Mouse (Mus musculus) hindbrain, embryonic 10.5 days (tissue): ENCODE results near the gene Hist1h1a. TPM values are rescaled to one million over a fixed set of nuclear protein-coding genes. Genes with fewer than 3 reads are reported as not detected.
A peak's percentile ranks its signal among the peaks of the same experiment; 100 is the strongest.
"Not testable (repeated sequence)": the region's sequence is repeated elsewhere in the genome, so short reads cannot be mapped to it uniquely, and the experiment has no call there.

ENCODE experiments used
- DNase-seq: peaks from one replicate; pipeline ENCODE4 v3.0.0-alpha.2; 2017; ENCODE audit warnings: low spot score
- H3K27ac ChIP-seq: fragments of 300-500 bp; sonication (generic); 2 replicates; pipeline ENCODE4 v1.5.1; 2016; ENCODE audit warnings: mild to moderate bottlenecking, moderate library complexity
- H3K27me3 ChIP-seq: fragments of 300-500 bp; sonication (generic); 2 replicates; pipeline ENCODE4 v1.6.1; 2016; ENCODE audit warnings: mild to moderate bottlenecking; ENCODE audit not compliant: poor library complexity, insufficient read depth, severe bottlenecking
- H3K36me3 ChIP-seq: fragments of 300-500 bp; sonication (generic); 2 replicates; pipeline ENCODE4 v1.6.1; 2016; ENCODE audit warnings: mild to moderate bottlenecking, moderate library complexity
- H3K4me1 ChIP-seq: fragments of 300-500 bp; sonication (generic); replicated peaks from 2 replicates; pipeline ENCODE4 v1.6.1; 2016; ENCODE audit warnings: mild to moderate bottlenecking
- H3K4me3 ChIP-seq: fragments of 300-500 bp; sonication (generic); 2 replicates; pipeline ENCODE4 v1.5.1; 2016; ENCODE audit warnings: mild to moderate bottlenecking, moderate library complexity
- H3K9me3 ChIP-seq: fragments of 300-500 bp; sonication (generic); 2 replicates; pipeline ENCODE4 v1.6.1; 2016; ENCODE audit warnings: mild to moderate bottlenecking, moderate library complexity
- WGBS: fragments of 180-500 bp; shearing (Covaris S2); methylation state at CpG from one replicate; pipeline ENCODE4 v1.1.7; 2016; 5-methylcytosine and 5-hydroxymethylcytosine counted together
- polyA plus RNA-seq: library from polyadenylated mRNA; unstranded; fragments of >200 nt; fragmentation: Nextera tagmentation; extraction: Ambion mirVana; gene quantifications from 2 replicates; pipeline ENCODE4 v1.2.1, GENCODE M21; 2016

Gene Hist1h1a
- polyA plus RNA-seq, 1 experiment from 2014 or later, result 2.3 TPM

DNA sequence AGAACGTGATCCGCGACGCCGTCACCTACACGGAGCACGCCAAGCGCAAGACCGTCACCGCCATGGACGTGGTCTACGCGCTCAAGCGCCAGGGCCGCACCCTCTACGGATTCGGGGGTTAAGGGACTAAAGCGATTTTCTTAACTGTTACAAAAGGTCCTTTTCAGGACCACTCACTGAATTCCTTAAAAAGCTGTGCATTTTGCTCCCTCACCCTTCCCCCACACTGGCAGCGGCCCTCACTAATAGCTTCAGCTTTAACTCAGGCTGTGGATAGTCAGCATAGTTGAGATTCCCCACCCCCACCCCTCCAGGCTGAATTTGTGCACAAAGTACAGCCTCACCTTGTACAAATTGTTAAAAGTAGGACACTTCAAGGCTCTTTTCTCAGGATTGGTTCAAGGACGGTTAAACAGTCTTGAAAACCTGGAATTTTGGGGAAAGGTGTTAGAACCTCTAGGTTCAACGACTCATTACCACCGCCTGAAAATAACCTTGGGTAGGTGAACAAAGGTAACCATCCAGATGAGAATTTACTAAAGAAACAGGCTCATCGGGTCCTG lies 6.2 kb upstream of the Hist1h1a start:
- 2% methylated on average over 18 of the region's 23 CpGs for WGBS
- no peaks in the 10 kb centered on the region for H3K9me3 ChIP-seq

DNA sequence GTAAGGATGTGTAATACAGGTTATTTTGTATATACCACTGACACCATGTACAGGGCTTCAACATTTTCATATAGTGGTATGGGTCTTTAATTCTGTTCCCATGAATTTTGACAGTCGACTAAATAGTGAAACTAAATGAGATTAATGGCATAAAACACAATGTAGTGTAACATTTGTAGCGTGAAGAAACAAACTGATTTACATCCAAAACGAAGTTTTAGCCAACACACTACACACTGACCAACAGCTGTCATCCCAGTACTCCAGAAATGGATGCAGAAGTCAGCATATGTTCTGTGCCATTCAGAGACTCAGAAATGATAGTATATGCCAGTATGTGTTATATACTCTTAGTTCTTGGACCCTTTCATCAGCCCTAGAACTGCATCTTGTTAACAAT lies 5.5 kb upstream of the Hist1h1a start:
- H3K9me3 ChIP-seq, result no peaks in the 10 kb centered on the region
- 54% methylated on average over 3 of the region's 3 CpGs for WGBS
- no peak for DNase-seq
- no peaks in the 10 kb centered on the region for H3K27me3 ChIP-seq
- H3K27ac ChIP-seq, result peak overlapping the region; percentile 90
- H3K4me1 ChIP-seq, result peaks cover 43% of the 10 kb centered on the region
- peak overlapping the region; percentile 51 for H3K4me3 ChIP-seq
- H3K36me3 ChIP-seq, result no peaks in the 10 kb centered on the region

More for the DNA sequence above, 6.2 kb upstream of the Hist1h1a start:
- Histone ChIP-seq H3K4me1 (peaks cover 41% of the 10 kb centered on the region), H3K27ac (peak overlapping the region; percentile 90), H3K4me3 (peak overlapping the region; percentile 51), H3K27me3 (no peaks in the 10 kb centered on the region), H3K36me3 (no peaks in the 10 kb centered on the region)
- peak; percentile 68 for DNase-seq

DNA sequence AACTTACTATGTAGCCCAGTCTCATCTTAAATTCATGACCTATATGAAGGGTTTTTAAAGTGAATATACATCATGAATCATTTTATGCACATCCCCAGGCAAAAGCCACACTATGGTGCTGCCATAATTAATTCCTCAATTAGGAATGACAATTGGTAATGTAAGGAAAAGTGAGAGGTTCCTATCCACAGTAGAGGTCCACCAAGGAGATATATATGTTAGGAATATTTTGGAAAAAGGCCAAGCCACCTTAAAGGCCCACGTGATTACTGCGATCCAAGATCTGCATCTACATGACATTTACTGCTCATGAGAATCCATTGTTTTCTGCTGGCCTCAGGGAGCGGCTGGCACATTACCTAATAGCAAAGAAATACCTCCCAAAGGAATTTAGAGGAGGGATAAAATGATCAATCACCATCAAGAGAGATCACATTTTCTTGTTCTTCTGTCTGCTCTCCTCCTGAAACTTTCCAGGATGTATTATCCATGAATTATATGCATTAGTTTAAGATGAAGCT lies 4.2 kb upstream of the Hist1h1a start:
- Histone ChIP-seq H3K27ac (peak overlapping the region; percentile 94), H3K9me3 (no peaks in the 10 kb centered on the region), H3K4me1 (peaks cover 49% of the 10 kb centered on the region), H3K27me3 (no peaks in the 10 kb centered on the region), H3K36me3 (no peaks in the 10 kb centered on the region), H3K4me3 (0 out of 2 replicates have a peak overlapping the region, but pooled peaks have one; percentile 66)
- DNase-seq, result no peak
- WGBS, result 75% methylated on average over 3 of the region's 3 CpGs

DNA sequence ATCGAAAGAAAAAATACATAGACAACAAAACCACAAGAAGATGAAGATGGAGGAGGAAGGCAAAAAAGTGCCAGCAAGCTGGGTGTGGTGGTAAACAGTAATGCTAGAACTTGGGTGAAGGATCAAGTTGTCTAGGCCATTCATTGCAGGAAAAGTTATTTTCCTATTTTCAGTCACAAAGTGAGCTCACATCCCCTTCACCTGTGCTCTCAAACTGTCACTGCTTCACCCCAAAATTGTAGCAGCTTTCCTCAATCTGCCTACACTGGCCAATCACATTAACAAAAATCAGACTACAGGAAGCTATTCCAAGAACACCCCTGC lies 3.6 kb upstream of the Hist1h1a start:
- DNase-seq, result no peak
- whole genome bisulfite sequencing, result 74% methylated on average over 1 of the region's 1 CpGs
- H3K27me3 ChIP-seq, result no peaks in the 10 kb centered on the region
- H3K27ac ChIP-seq, result peak overlapping the region; percentile 94
- H3K4me3 ChIP-seq, result peak overlapping the region; percentile 66
- no peaks in the 10 kb centered on the region for H3K36me3 ChIP-seq
- H3K4me1 ChIP-seq, result peaks cover 55% of the 10 kb centered on the region
- H3K9me3 ChIP-seq, result no peaks in the 10 kb centered on the region

DNA sequence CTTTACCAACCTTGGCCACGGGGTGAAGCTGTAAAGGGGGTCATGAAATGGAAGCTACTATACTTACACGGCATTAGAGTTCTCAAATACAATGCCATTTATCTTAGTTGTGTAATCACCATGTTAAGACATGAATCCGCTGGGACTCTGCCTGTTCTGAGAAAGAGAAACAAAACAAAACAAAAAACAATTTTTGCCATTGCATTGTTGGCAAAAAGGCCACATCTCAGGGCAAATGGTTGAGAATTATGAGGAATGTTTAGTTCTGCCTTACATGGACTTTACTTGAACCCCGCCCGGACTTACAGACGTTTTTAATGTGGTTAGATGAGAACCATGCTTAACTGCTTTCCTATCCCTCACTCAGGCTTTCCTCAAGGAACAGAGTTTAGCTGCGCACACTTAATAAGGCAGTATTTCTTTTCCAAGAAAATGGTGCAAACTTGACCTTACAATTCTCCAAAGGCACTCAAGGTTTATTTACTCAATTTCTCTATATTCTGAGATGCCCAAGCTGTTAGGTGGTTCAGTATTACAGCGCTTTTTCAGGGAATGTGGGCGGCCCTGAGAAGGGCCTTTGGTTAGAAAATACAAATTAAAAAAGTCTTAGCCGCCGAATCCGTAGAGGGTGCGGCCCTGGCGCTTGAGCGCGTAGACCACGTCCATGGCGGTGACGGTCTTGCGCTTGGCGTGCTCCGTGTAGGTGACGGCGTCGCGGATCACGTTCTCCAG lies 3.1 kb upstream of the Hist1h1a start:
- H3K4me1 ChIP-seq, result peaks cover 57% of the 10 kb centered on the region
- WGBS, result 2% methylated on average over 22 of the region's 27 CpGs
- peak; percentile 47 for DNase-seq

DNA sequence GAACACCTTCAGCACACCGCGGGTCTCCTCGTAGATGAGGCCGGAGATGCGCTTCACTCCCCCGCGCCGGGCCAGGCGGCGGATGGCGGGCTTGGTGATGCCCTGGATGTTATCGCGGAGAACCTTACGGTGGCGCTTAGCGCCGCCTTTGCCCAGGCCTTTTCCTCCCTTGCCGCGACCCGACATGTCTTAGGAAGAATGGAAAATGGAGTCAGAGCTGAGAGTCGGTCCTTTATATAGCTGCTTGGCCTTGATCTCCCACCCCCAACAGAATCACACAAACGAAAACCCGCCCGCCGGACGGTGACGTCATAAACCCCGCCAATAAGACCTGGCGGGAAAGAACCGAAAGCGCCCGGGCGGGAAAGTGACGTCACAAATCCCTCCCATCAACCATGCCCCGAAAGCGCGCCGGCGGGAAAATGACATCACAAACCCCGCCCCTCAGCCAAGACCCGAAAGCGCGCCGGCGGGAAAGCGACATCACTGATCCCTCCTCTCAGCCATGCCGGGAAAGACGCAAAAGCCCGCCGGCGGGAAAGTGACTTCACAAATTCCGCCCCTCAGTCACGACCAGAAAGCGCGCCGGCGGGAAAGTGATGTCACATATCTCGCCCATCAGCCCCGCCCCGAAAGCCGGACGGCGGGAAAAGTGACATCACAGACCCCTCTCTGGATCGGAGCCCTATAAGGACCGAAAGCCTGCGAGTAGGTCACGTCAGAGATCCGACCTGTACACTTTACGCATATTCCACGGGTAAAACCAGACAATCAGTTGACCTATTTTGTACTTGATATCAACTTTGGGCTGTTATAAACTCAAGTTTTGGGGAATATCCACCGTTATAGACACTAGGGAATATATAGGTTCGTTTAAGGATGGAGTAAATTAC lies 2.2 kb upstream of the Hist1h1a start, which contains the start of gene Hist1h4a:
Gene Hist1h4a, minus strand, starts transcription at position 259 of the 893 bp plus-strand sequence.
- Histone ChIP-seq H3K4me3 (peak within 1 kb of the TSS; percentile 66), H3K27ac (peak within 1 kb of the TSS; percentile 94), H3K36me3 (no peaks in the 10 kb centered on the region), H3K27me3 (no peaks in the 10 kb centered on the region), H3K9me3 (no peaks in the 10 kb centered on the region), H3K4me1 (peaks cover 57% of the 10 kb centered on the region)
- under 1% methylated on average over 69 of the region's 72 CpGs for WGBS
- peak; percentile 99 for DNase-seq

More for the DNA sequence above, 3.1 kb upstream of the Hist1h1a start:
- Histone ChIP-seq H3K27me3 (no peaks in the 10 kb centered on the region), H3K4me3 (peak overlapping the region; percentile 66), H3K36me3 (no peaks in the 10 kb centered on the region), H3K9me3 (no peaks in the 10 kb centered on the region), H3K27ac (peak overlapping the region; percentile 94)

DNA sequence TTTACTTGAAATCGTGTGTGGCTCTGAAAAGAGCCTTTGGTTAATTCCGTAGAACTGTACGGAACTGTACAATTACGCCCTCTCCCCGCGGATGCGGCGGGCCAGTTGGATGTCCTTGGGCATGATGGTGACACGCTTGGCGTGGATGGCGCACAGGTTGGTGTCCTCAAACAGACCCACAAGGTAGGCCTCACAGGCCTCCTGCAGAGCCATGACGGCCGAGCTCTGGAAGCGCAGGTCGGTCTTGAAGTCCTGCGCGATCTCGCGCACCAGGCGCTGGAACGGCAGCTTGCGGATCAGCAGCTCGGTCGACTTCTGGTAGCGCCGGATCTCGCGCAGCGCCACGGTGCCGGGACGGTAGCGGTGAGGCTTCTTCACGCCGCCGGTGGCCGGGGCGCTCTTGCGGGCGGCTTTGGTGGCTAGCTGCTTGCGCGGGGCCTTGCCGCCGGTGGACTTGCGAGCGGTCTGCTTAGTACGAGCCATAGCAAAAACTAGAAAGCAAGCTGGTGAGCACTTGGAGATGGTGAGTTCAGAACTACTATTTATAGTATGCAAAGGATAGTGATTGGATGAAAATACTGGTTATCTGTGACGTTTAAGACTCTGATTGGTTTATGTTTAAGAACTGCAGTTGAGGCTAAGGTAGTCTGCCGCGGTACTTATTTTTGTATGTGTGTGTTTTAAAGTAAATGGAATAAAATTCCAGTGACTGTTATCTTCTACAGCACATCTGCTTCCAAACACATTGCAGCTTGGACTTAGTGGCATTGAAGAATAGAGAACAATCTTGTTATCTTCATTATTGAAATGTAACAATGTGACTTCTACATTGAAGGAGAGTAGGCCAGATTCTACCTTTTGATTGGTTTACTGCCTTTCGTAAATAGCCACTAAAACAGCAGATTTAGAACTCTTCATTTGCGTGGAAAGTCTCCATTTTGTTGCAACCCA lies 1.3 kb upstream of the Hist1h1a start, which contains the start of gene Hist1h3a:
Gene Hist1h3a, minus strand, starts transcription at position 516 of the 951 bp plus-strand sequence.
- not testable (repeated sequence) for H3K9me3 ChIP-seq, H3K36me3 ChIP-seq, H3K27me3 ChIP-seq
- DNase-seq, result peak; percentile 74
- H3K4me1 ChIP-seq, result peaks cover 56% of the 10 kb centered on the region
- H3K27ac ChIP-seq, result peak within 1 kb of the TSS; percentile 94
- under 1% methylated on average over 33 of the region's 52 CpGs for WGBS
- H3K4me3 ChIP-seq, result peak within 1 kb of the TSS; percentile 66

DNA sequence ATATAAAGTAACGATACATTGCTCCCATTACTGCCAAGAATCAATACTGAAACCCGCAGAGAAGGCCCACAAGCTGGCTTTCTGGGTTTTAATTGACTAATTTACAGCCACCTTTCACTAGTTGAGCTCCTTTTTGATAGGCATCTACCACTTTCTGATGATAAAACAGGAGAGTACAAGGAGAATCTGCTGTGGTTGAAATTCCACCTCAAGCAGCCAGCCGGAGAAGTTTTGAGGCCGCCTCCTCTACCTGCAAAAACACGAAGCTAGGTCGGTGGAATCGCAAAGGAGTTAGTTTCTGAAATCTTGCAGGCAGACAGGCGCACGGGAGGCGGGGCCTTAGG lies 252 bp upstream of the Hist1h1a start:
- 2% methylated on average over 10 of the region's 10 CpGs for WGBS

DNA sequence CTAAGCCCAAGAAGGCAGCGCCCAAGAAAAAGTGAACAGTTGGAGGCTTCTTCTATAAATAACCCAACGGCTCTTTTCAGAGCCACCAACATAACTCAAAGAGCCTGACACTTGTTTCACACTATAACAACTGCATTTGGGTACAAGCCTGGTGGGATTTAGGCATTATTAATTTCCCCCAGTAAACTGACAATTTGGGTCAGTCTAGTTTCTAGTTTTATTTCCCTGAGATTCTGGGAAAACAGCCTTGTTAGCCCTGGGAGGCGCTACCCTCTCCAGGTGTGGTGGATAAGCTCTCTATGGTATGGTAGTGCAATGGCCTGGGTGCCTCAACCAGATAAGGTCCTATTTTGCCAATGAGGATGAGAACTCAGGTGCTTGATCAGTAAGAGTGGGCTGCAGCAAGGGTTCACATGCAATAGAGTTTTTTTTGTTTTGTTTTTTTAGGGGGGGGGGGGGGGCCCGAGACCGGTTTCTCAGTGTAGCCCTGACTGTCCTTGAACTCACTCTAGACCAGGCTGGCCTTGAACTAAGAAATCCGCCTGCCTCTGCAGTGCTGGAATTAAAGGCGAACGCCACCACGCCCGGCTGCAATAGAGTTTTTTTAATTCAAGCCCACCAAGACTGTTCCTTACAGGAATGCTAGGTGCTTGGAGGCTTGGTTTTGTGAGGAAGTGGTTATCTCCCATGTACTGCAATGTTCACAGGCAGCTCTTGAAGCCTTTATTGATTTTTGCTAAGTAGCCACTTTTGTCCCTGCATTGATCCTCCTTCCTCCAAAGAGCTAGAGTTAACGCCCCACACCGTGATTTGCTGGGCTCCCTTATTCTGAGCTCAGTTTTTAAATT lies 1.1 kb downstream of the Hist1h1a start:
- no peaks in the 10 kb centered on the region for H3K9me3 ChIP-seq
- peak; percentile 47 for DNase-seq
- peaks cover 41% of the 10 kb centered on the region for H3K4me1 ChIP-seq
- H3K27ac ChIP-seq, result peak overlapping the region; percentile 94
- H3K27me3 ChIP-seq, result no peaks in the 10 kb centered on the region
- 34% methylated on average over 12 of the region's 12 CpGs for WGBS
- no peaks in the 10 kb centered on the region for H3K36me3 ChIP-seq
- peak overlapping the region; percentile 66 for H3K4me3 ChIP-seq

More for the DNA sequence above, 252 bp upstream of the Hist1h1a start:
- Histone ChIP-seq H3K4me3 (peak overlapping the region; percentile 66), H3K27me3 (no peaks in the 10 kb centered on the region), H3K9me3 (no peaks in the 10 kb centered on the region), H3K4me1 (peaks cover 46% of the 10 kb centered on the region), H3K27ac (peak overlapping the region; percentile 94), H3K36me3 (no peaks in the 10 kb centered on the region)
- no peak for DNase-seq

DNA sequence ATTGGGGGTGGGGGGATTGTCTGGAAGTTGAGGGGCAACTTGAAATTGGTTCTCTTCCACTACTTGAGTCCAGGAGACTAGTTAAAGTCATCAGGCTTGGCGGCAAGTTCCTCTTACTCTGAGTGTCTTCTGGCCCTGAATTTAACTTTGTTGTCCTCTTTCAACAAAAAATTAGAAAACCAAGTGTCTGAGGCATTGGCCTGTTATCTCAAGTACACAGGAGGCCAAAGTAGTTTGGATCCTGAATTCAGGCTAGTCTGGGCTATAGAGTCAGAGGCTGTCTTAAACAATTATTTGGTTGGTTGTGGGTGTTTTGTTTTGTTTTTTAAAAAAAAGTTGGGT lies 1.7 kb downstream of the Hist1h1a start:
- 71% methylated on average over 1 of the region's 1 CpGs for WGBS
- Histone ChIP-seq H3K9me3 (no peaks in the 10 kb centered on the region), H3K36me3 (no peaks in the 10 kb centered on the region), H3K4me1 (peaks cover 35% of the 10 kb centered on the region), H3K4me3 (peak overlapping the region; percentile 66; the same call in 1 of the 2 replicates), H3K27ac (0 out of 2 replicates have a peak overlapping the region, but pooled peaks have one; percentile 94), H3K27me3 (no peaks in the 10 kb centered on the region)
- no peak for DNase-seq

DNA sequence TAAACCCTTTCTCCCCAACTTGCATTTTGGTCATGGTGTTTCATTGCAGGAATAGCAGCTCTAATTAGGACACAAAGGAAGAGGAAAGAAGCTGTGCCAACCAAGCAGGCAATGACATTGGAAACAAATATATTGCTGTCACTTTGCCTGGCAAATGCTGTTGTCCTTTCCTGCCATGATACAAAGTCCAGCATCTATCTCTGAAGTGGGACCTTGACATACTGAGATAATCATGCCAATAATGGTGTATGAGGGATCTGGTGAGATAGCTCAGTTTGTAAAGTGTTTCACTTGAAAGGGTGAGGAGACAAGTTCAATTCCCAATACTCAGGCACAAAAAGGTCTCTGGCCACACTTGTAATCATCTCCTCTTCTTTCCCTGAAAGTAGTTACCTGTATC lies 3.3 kb downstream of the Hist1h1a start:
- DNase-seq, result no peak
- Histone ChIP-seq H3K36me3 (no peaks in the 10 kb centered on the region), H3K4me3 (no peak overlapping the region), H3K9me3 (no peaks in the 10 kb centered on the region), H3K27ac (no peak overlapping the region), H3K4me1 (peaks cover 29% of the 10 kb centered on the region), H3K27me3 (no peaks in the 10 kb centered on the region)
